Mouse (Mus musculus) v-Abl transformed pro-B cells (cell line): ENCODE data around the gene Galk1.

Experiments used
- in situ Hi-C, 2 experiments: fragments of 400-800 bp; cut with MboI; formaldehyde crosslinking; loops; one replicate each; pipeline ENCODE4 v1.15.1; 2025; ENCODE audit not compliant: unreplicated experiment in 2 of 2

Gene Galk1

DNA sequence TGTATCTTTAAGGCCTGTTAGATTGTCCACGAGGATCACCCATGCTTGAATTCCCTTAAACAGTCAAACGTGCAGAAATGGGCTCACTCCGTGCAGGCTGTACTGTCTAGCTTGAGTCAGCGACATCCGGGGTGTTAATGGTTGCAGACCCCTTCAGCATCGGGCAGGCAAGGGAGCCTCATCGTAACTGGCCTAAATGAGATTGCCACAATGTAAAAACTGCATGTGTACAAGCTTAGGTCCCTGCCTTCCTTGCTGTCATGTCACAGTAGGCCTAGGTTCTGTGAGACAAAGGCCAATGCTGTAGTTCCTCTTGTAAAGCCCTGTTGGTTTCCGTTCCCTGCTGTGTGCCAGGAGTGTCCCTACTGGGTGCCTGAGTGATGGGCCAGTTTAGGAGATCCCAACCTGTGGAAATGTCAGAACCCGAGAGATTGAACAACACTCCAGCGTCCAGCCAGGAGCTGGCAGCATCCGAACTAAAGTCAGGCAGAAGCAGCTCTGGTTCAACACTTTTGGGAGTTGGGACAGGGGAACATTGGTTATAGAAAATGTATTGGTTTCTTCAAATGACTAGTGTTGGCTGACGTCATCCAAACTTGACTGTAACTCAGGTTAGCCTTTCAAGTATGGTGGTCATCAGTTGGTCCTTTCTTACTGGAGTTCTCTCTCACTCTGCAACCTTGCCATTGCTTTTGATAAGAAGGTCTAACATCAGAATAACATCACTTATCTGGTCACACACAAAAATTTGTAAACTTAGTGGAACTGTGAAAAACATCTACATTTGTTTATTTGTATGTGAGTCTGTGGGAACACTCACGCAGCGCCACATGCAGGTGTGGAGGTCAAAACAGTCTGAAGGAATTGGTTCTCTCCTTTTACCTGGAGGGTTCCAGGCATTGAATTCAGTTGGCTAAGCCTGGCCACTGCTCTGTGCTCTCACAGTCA, 18.7 kb upstream of the Galk1 start:
- in situ Hi-C loops, result loop anchor here (5.0 kb wide), 1 partner anchor 41 kb away; no protein-coding TSS in a partner anchor

DNA sequence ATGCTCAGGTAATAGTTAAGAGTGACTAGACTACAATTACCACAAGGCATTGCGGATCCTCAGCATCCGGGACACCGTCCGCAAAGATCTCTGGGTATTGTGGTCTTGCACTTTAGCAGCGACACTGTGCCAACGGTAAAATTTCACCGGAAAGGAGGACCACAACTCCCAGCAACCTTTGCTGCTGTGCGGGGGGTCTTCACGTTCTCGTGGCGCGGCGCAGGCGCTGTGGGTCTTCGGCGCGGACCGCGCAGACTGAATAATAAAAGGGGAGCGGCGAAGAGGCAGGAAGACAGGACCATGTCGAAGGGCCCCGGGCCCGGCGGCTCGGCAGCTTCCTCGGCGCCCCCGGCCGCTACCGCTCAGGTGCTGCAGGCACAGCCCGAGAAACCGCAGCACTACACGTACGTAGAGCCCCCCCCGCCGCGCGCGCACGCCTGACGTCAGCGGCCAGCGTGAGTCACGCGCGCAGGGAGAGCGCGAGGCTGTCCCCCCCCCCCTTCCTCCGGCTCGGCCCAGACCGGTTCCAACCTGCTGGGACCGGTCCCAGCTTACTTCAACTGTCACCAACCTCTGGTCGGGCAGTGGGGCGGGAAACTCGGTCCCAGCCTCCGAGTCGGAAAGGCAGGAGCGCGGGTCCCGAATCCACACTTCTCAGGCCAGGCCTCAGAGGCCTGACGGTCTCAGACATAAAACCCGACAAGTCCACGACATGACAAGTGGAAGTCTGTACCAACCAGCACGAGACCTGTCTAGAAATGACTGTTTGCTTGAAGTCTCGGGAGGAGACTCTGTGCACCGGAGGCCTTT, 17.8 kb upstream of the Galk1 start, which contains the start of gene Unk:
TSS of gene Unk (plus strand) at position 235 of the 810 bp plus-strand sequence.
- in situ Hi-C loops, result loop anchor here (5.0 kb wide), 1 partner anchor 42 kb away; no protein-coding TSS in a partner anchor

DNA sequence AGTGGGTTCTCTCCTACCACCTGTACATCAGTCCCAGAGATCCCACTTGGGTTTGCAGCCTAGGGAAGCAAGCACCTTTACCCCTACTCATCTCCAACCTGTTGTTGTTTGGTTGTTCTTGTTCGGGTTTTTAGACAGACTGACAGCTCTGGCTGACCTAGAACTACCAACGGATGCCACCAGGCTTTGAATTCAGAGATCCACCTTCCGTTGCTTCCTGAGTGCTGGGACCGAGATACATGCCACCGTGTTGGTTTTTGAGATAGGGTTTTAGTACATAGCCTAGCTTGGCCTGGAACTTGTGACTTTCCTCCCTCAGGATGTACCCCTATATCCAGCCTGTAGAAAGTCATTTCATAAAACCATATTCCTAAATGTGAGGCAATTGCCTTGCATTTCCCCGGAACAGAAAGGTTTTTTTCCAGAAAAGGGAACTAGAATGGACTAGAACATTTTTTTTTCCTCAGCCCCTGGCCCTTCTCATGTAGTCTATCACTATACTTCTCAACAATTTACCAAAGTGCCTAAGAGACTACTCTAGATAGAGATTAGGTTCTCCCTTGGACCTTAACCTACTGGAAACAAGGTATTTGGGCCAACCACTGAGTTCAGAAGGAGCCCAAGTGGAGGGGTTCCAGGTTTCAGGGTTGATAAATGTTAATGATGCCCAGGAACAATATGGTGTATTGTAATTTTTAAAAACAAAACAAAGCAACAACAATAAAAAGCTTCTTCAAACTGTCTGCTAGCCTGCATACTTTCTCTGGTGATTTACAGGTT, 16.8 kb upstream of the Galk1 start:
- in situ Hi-C loops, result loop anchor here in 1 of 2 experiments (5.0 to 10.0 kb wide), 2 partner anchors 103 to 816 kb away; partner anchors contain the start of genes Jmjd6, Mettl23 and Trim65

DNA sequence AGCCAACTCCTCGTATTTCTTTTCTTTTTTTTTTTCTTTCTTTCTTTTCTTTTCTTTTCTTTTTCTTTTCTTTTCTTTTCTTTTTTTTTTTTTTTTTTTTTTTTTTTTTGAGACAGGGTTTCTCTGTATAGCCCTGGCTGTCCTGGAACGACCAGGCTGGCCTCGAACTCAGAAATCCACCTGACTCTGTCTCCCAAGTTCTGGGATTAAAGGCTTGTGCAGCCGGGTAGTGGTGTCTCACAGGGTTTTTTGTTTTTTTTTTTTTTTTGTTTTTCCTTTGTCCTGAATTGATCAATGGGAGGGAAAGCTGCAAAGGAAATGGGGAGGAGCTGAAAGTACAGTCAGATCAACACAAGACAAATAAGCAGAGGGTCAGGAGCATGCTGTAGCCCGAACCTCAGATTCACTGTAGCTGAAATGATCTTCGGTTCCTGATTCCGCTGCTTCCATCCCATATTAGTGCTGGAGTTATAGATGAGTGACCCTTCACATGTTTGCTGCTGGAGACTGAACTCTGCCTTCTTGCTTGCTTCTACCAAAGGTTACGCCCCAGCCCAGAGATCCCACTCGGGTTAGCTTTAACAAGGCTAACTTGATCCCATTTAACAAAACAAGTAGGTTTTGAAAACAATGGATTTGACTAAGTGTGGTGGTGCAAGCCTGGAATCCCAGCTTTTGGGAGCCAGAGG, 15.8 kb upstream of the Galk1 start:
- in situ Hi-C loops, result loop anchor here in 1 of 2 experiments (5.0 to 10.0 kb wide), 2 partner anchors 104 to 816 kb away; partner anchors contain the start of genes Jmjd6, Mettl23 and Trim65

DNA sequence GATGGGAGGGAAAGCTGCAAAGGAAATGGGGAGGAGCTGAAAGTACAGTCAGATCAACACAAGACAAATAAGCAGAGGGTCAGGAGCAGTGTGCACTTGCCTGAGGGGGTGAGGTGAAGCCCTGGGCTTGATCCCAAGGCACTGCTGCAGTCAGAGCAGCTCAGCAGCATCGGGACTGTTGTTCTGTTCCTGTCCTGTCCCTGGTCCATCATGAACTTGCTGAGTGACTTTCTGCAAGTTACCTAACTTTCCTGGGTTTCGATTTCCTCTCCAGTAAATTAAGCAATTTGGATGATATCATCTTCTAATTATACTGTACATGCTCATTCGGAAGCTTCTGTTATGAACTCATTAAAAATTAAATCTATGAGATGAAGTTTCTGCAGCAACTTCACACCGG, 15.2 kb upstream of the Galk1 start, which contains the start of gene H3f3b:
TSS of gene H3f3b (minus strand) at position 207 of the 400 bp plus-strand sequence.
- in situ Hi-C loops, result loop anchor here in 1 of 2 experiments (5.0 to 10.0 kb wide), 2 partner anchors 105 to 817 kb away; partner anchors contain the start of genes Jmjd6, Mettl23 and Trim65

DNA sequence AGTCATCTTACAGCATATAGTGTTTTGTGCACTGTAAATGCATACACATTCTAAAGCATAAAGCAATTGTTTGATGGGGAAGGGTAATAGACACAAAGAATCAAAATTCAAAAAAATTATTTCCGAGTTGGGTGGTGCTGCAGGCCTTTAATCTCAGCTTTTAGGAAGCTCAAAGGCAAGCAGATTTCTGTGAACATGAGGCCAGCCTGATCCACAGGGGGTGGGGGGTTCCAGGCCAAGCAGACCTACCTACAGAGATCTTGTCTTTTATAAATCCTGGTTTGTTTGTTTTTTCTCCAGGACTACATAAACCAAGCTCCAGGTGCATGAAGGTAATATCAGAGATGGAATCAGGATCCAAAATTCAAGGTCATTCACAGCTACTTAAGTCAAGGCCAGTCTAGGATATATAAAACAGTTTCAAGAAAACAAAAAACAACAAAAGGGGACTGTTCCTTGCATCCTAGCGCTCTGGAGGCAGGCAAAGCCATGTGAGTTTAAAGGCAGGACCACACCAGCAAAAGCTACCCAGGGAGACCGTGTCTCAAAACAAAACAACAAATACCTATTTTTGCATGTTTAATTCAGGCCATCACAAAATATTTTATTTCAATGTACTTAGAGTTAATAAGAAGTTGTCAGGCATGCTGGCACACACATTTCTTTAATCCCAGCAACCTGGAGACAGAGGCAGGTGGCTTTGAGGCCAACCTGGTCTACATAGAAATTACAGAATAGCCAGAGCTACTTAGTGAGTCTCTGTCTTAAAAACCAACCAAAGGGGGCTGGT, 12.7 kb upstream of the Galk1 start:
- in situ Hi-C loops, result loop anchor here in 1 of 2 experiments (5.0 to 10.0 kb wide), 2 partner anchors 107 to 820 kb away; partner anchors contain the start of genes Jmjd6, Mettl23 and Trim65

DNA sequence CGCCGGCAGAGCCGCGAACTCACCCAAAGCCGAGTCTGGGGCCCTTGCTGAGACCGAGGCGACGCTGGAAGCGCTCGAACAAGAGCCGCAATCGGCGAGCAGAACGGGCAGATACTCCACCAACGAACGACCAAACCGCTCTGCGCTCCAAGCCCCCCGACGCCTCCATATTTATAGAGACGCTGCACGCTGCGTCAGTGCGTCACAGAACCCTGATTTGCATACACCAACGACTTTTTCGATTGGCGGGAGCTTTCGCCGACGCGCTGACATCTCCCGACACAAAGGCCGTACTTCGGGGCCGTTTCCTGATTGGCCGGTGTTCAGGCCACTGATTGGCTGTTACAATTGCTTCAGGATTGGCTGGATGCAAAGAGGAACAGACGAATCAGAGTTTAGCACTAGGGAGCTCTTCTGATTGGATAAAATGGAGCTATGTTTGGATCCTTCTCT, 11.9 kb upstream of the Galk1 start:
- in situ Hi-C loops, result loop anchor here in 1 of 2 experiments (10.0 kb wide), 1 partner anchor 820 kb away; the partner anchor contains the start of genes Jmjd6 and Mettl23

DNA sequence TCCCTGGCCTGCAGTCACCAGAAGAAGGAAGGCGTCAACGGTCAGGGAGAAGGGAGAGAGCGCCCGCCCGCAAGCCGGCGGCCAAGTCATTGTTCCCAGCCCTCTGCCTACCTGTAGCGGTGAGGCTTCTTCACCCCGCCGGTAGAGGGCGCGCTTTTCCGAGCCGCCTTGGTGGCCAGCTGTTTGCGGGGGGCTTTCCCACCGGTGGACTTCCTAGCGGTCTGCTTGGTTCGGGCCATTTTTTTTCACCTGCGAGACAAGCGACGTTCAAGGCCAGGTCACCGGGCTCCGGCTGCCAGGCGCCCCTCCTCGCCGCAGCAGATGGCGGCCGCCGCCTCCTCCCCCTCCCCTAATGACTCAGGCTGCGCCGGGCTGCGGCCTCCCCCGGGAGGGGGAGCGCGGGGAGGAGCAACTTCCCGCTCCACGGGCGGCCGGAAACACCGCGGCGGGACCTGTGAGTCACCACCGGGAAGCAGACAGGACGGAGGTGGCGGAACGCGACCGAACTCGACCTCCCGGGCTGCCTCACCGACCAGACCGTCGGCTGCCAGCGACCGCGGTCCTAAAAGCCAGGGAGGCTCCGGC, 11.3 kb upstream of the Galk1 start:
- in situ Hi-C loops, result loop anchor here in 1 of 2 experiments (10.0 kb wide), 1 partner anchor 821 kb away; the partner anchor contains the start of genes Jmjd6 and Mettl23

DNA sequence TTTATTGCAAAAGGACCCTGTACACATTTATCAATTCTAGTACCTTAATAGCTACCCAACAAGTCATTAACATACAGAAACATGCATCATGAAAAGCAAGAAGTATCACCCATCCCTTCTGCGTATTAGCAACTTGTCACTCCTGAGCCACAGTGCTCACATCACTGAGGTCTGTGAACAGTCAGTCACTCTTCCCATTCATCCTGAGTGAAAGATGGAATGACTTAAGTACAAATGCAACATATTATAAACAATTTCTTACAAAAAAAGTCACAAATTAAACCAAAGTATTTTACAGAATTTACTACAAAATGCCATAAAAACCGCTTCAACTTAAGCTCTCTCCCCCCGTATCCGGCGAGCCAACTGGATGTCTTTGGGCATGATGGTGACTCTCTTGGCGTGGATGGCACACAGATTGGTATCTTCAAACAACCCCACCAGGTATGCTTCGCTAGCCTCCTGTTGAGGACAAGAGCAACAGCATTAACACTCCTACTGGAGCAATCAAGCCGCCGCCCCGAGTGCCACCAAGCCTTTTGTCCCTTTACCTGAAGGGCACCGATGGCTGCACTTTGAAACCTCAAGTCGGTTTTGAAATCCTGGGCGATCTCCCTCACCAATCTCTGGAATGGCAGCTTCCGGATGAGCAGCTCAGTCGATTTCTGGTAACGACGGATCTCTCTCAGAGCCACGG, 10.7 kb upstream of the Galk1 start:
- in situ Hi-C loops, result loop anchor here in 1 of 2 experiments (10.0 kb wide), 1 partner anchor 822 kb away; the partner anchor contains the start of genes Jmjd6 and Mettl23

DNA sequence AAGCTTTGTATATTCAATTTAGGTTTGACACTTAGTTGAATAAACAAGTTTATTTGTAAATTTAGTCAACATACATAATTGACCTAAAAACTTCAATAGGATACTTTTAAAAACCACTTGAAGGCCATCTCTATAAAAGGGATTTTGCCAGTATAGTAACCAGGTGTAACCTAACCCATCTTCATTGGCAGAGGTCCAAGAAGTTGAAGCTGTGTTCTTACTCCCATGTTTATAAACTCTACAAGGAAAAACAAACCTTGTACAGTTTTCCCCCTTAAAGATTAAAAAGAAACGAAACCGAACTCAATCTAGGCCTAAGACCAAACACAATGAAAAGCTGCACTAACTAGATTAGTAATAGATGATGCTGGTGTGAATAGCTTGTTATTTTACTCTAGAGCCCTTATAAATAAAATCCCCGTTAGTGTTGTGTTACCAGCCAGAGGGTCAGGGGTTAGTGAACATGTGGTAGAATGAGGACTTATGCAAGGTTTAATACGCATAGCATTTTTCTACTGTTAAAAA, 9.8 kb upstream of the Galk1 start:
- in situ Hi-C loops, result loop anchor here in 1 of 2 experiments (10.0 kb wide), 1 partner anchor 822 kb away; the partner anchor contains the start of genes Jmjd6 and Mettl23

DNA sequence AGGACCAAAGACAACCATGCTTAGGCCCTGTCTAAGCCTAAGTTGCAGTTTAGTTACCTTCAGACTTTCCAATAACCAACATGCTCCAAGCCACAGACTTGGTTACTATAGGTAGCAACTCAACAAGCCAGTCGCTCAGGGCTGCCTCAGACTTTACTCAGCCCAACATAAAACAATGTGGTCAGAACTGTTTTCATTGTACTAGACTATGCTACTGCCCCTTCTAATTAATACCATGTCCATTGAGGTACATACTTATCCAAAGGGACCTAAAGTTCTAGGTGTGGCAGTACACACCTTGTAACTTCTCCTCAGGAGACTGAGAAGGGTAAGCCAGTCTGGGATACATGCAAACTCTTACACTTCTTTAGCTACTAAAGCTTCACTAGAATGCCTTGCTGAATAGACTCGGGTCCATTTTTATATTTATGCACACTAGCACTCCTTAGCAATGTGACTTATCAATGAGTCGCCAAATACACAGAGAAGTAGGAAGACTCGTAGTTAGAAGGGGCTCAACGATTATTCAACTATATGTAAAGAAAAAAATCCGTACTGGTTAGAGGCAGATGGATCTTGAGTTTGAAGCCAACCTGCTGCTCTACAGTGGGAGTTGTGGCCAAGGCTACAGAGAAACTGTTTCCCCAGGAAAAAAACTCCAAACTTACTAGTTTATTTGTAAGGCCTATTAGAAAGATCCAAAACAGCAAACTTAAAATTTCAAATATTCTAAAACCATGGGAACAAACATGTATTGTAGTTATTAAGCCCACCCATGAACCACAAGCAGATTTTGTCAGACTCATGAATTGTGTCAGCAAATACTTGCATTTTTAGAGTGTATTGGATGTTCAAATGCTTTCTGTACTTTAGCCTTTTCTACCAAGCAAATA, 9.1 kb upstream of the Galk1 start:
- in situ Hi-C loops, result loop anchor here in 1 of 2 experiments (10.0 kb wide), 1 partner anchor 823 kb away; the partner anchor contains the start of genes Jmjd6 and Mettl23

DNA sequence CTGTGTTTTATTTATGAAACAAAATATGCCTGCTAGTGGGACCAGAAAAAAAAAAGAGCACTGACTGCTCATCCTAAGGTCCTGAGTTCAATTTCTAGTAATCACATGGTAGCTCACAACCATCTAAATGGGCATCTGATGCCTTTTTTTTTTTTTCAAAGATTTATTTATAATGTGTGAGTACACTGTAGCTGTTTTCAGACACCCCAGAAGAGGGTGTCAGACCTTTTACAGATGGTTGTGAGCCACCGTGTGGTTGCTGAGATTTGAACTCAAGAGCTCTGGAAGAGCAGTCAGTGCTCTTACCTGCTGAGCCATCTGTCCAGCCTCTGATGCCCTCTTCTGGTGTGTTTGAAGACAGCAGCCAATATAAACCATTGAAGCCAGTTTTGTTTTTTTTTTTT, 8.0 kb upstream of the Galk1 start:
- in situ Hi-C loops, result loop anchor here in 1 of 2 experiments (10.0 kb wide), 1 partner anchor 824 kb away; the partner anchor contains the start of genes Jmjd6 and Mettl23

DNA sequence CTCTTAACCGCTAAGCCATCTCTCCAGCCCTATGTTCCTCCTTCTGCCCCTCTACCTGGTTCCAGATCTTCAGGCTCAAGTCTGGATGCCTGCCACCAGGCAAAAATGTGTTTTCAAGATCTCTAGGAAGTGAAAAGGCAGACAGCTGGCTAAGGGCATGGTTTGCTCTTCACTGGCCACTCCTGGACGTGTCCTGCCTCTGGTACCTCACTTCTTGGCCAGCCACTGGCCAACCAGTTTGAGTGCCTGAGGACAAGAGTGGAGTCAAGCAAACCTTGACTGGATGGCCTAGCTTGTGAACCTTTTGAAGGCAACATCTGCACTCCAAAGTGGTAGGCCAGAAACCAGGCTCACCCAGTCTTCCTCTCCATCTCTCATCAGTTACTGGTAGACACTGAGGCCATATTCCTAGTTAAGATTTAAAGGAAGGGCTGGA, 7.5 kb upstream of the Galk1 start:
- in situ Hi-C loops, result loop anchor here in 1 of 2 experiments (10.0 kb wide), 2 partner anchors 295 to 825 kb away; partner anchors contain the start of genes Jmjd6 and Mettl23

DNA sequence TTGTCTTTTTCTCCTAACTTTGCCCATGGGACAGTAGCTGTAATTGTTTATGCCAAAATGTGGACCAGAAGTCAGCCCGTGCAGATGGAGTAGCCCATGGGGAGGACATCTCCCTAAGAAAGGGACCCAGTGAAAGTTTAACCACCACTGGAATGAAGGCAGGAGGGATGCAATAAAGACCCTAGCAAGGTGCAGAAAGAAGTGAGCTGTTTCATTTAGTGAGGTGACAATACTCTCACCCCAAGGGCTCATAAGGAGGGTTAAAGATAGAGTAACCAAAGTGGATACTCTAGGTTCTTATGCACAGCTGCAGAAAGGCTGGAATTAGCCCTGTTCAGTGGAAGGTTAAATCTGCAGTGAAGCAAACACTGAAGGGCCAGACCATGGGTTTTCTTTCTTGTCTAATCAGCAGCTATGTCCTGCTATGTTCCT, 6.9 kb upstream of the Galk1 start:
- in situ Hi-C loops, result loop anchor here in 1 of 2 experiments (10.0 kb wide), 1 partner anchor 295 kb away; no protein-coding TSS in a partner anchor

DNA sequence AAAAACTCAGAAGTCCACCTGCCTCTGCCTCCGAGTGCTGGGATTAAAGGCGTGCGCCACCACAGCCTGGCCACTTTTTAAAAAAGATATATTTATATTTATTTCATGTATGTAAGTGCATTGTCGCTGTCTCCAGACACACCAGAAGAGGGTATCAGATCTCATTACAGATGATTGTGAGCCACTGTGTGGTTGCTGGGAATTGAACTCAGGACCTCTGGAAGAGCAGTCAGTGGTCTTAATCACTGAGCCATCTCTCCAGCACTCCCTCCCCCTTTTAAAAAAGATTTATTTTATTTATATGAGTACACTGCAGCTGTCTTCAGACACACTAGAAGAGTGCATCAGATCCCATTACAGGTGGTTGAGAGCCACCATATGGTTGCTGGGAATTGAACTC, 6.3 kb upstream of the Galk1 start:
- in situ Hi-C loops, result loop anchor here in 1 of 2 experiments (10.0 kb wide), 1 partner anchor 294 kb away; no protein-coding TSS in a partner anchor
